Mouse (Mus musculus) cerebellum, postnatal 36 days (tissue): ENCODE measurements around the gene Kmt2b.

Experiments
- DNase-seq, 2 experiments: peaks; one replicate each; pipeline ENCODE4 v3.0.0; 2021 to 2022; ENCODE audit warnings: mixed read lengths in 2 of 2

Gene Kmt2b

GRCm38 (mm10) chr7:30533941-30534632 is 54.4 kb downstream of the Kmt2b start:
- peak in 1 of 2 experiments; percentile 23 for DNase-seq

GRCm38 (mm10) chr7:30532931-30533330 is 55.6 kb downstream of the Kmt2b start:
- DNase-seq, result peak in 1 of 2 experiments; percentile 22

GRCm38 (mm10) chr7:30531291-30531815 is 57.2 kb downstream of the Kmt2b start:
- no peak for DNase-seq

GRCm38 (mm10) chr7:30526981-30527380 is 61.5 kb downstream of the Kmt2b start:
- no peak for DNase-seq

GRCm38 (mm10) chr7:30526399-30526798 is 62.1 kb downstream of the Kmt2b start:
- no peak for DNase-seq

GRCm38 (mm10) chr7:30525954-30526353 is 62.6 kb downstream of the Kmt2b start:
- DNase-seq, result no peak

- DNase-seq, result no peak
Measured at GRCm38 (mm10) chr7:30524487-30524886, 64.0 kb downstream of the Kmt2b start.

GRCm38 (mm10) chr7:30522871-30523270 is 65.7 kb downstream of the Kmt2b start:
- DNase-seq, result no peak

- peak; percentile 55 to 58 for DNase-seq
Measured at GRCm38 (mm10) chr7:30520856-30521255, 67.7 kb downstream of the Kmt2b start.

GRCm38 (mm10) chr7:30520396-30520795 is 68.1 kb downstream of the Kmt2b start:
- DNase-seq, result peak; percentile 15 to 26
